Mouse (Mus musculus): Measurements from ENCODE around the gene Xxylt1. TPM values are rescaled to one million over a fixed set of nuclear protein-coding genes. Genes with fewer than 3 reads are reported as not detected.

Xxylt1 gene
- polyA plus RNA-seq (2012; rRNA removed; ENCODE audit: low replicate concordance) = 24.5 and 27.8 TPM in 2 replicates

GRCm38 (mm10) chr16:31081125-31081664 is at the start of gene Xxylt1:
Gene Xxylt1 (minus strand): TSS chr16:31081432.

Other genes starting within 250 kb of the Xxylt1 start
- gene Acap2, start 119.8 kb upstream of the Xxylt1 start, polyA plus RNA-seq (2012; rRNA removed; ENCODE audit: low replicate concordance) = 14.6 and 25.7 TPM in 2 replicates
- 29.0 and 70.4 TPM in 2 replicates for gene Ppp1r2, start 193.8 kb upstream of the Xxylt1 start, polyA plus RNA-seq (2012; rRNA removed; ENCODE audit: low replicate concordance)
- gene Apod, start 233.4 kb upstream of the Xxylt1 start, polyA plus RNA-seq (2012; rRNA removed; ENCODE audit: low replicate concordance) = 23.4 and 45.4 TPM in 2 replicates